Mouse (Mus musculus): ENCODE data around the gene Entpd7.

DNA sequence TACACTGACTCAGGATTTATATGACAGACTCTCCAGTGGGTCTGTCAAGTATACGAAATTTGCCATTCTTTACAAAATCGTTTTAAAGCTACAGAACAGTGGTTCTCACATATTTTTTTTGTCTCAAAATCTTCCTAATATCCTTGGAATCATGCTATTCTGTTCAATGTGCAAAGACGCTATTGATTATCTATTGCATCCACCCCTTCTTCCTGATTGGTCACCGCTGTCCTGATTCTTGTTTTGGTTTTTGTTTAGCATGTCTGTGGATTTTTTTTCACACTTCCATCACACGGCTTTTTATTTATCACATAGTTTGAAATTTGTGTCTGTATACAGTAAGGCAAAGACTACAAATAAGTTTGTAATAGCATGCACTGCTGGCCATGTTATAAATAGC is 77.0 kb downstream of the Entpd7 start:
- TF ChIP-seq CTCF (conservative IDR thresholded peaks at IDR 0.05; ENCODE audit: insufficient read depth, insufficient read length, low read depth, low read length): no peak
- no peak for TF ChIP-seq POLR2A (IDR thresholded peaks at IDR 0.05; ENCODE audit: low read depth, low read length)
